Mouse (Mus musculus): ENCODE data around the gene Rnf10. TPM values are rescaled to one million over a fixed set of nuclear protein-coding genes. Genes with fewer than 3 reads are reported as not detected.

Gene Rnf10
- polyA plus RNA-seq, 1 experiment = 127 TPM

DNA sequence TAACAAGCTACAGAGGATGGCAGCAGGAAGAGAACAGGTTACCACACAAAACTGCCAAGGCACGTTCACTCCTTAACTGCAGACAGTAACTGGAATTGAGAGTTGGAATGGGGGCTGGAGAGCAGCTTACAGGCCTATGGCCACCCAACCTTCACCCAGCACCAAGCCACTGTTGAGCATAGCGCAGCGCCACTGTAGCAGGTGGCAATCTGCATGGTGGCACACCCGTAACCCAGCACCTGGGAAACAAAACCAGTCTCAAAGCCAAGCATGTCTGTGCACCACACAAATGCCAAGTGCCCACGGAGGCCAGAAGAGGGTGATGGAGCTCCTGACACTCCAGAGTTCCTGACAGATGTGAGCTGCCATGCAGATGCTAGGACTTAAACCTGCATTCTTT lies 6.4 kb downstream of the Rnf10 start:
- Histone ChIP-seq H3K4me3 (replicated peaks) (peak overlapping the region; percentile 83), H3K36me3 (replicated peaks; ENCODE audit: low read length) (peaks cover 76% of the 10 kb centered on the region), H3K4me1 (peaks cover 88% of the 10 kb centered on the region), H3K27me3 (replicated peaks) (no peaks in the 10 kb centered on the region), H3K9me3 (no peaks in the 10 kb centered on the region)
- TF ChIP-seq FLI1 (IDR thresholded peaks at IDR 0.05; ENCODE audit: low read length) (no peak), GATA1 (IDR thresholded peaks at IDR 0.05; ENCODE audit: borderline replicate concordance, low read length) (no peak)

DNA sequence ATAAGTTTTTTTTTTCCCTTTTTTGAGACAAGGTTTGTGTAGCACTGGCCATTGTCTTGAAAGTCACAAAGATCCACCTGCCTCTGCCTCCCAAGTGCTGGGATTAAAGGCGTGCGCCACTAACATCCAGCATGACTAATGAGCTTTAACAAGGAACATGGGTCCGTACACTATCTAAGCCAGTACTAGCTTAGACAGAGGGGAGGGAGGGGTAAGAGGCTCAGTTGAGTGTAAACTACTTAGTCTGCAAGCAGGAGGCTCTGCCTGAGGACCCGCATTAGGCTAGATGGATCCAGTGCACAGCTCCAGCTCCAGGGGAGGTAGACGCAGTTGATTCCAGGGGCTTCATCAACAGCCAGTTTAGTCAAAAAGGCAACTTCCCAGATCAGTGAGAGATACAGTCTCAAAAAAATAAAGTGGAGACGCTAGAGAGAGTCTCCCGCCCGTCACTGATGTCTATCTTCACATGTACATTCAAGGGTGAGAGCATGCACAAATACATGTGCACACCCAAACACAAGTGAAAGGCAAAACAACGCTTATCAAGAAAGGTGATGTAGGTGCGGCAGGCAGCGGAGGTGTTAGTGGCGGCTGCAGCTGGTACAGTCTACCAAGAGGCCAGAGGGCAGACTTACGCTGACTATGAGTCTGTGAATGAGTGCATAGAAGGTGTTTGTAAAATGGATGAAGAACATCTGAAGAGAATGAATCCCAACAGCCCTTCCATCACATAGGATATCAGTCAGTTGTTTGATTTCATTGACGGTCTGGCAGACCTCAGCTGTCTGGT lies 10.0 kb downstream of the Rnf10 start:
- H3K4me3 ChIP-seq (replicated peaks) = peak overlapping the region; percentile 48
- H3K9me3 ChIP-seq = no peaks in the 10 kb centered on the region
- peaks cover 82% of the 10 kb centered on the region for H3K36me3 ChIP-seq (replicated peaks; ENCODE audit: low read length)
- TF ChIP-seq FLI1 (IDR thresholded peaks at IDR 0.05; ENCODE audit: low read length) (no peak), GATA1 (IDR thresholded peaks at IDR 0.05; ENCODE audit: borderline replicate concordance, low read length) (no peak)
- H3K4me1 ChIP-seq = peaks cover 75% of the 10 kb centered on the region
- no peaks in the 10 kb centered on the region for H3K27me3 ChIP-seq (replicated peaks)

DNA sequence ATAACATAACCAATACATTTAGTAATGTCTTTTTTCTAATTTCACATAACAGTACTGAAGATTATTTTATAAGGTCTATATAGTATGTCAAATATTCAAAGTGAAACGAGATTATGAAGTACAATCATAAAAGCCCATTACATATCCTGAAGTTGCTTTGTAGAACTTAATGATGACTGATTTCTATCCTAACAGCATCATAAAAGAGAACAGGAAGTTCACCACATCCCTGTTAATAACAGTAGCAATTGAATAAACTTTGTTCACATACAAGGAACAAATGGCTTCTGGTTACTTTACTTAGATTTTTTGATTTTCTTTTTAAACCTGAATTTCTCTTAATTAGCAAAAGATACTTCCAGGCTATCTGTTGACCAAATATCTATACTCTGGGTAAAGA lies 10.8 kb downstream of the Rnf10 start:
- Histone ChIP-seq H3K27me3 (replicated peaks) (no peaks in the 10 kb centered on the region), H3K4me1 (peaks cover 71% of the 10 kb centered on the region), H3K4me3 (replicated peaks) (no peak overlapping the region), H3K36me3 (replicated peaks; ENCODE audit: low read length) (peaks cover 90% of the 10 kb centered on the region), H3K9me3 (no peaks in the 10 kb centered on the region)
- no peak for TF ChIP-seq GATA1 (IDR thresholded peaks at IDR 0.05; ENCODE audit: borderline replicate concordance, low read length)
- no peak for TF ChIP-seq FLI1 (IDR thresholded peaks at IDR 0.05; ENCODE audit: low read length)

DNA sequence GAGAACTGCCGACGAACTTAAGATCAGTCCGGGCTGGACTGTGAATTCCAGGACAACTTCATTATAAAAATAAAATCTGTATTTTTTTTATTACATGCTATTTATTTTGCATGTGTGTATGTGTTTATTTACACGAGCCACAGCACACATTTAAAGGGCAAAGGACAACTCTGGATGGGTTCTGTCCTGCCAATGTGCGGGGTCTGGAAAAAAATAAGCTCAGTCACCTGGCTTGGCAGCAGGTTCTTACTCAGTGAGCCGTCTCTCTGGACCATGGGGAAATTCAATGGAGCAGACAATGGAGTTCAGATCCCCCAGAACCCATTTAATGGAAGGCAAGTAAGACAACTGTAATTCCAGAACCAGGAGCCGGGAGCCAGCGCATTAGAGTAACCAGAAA lies 11.6 kb downstream of the Rnf10 start:
- H3K4me3 ChIP-seq (replicated peaks) = no peak overlapping the region
- no peaks in the 10 kb centered on the region for H3K9me3 ChIP-seq
- no peak for TF ChIP-seq FLI1 (IDR thresholded peaks at IDR 0.05; ENCODE audit: low read length)
- TF ChIP-seq GATA1 (IDR thresholded peaks at IDR 0.05; ENCODE audit: borderline replicate concordance, low read length) = no peak
- peaks cover 92% of the 10 kb centered on the region for H3K36me3 ChIP-seq (replicated peaks; ENCODE audit: low read length)
- peaks cover 70% of the 10 kb centered on the region for H3K4me1 ChIP-seq
- no peaks in the 10 kb centered on the region for H3K27me3 ChIP-seq (replicated peaks)

DNA sequence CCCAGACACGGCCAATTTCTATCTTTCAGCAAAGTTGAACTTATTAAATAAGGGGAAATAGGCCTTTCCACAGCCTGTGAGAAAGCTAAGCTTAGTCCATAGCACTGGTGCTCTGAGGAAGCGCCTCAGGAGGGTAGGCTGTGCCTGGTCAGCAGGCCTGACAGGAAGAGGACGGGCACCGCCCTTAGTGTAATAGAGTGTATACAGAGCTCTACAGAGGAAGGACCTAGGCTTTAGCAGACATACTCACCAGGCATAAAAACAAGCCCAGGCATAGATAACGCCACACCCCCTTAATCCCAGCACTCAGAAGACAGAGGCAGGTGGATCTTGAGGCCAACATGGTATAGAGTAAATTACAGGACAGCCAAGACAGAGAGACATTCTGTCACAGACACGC lies 12.3 kb downstream of the Rnf10 start:
- no peak overlapping the region for H3K4me3 ChIP-seq (replicated peaks)
- peaks cover 67% of the 10 kb centered on the region for H3K4me1 ChIP-seq
- TF ChIP-seq GATA1 (IDR thresholded peaks at IDR 0.05; ENCODE audit: borderline replicate concordance, low read length) (no peak), FLI1 (IDR thresholded peaks at IDR 0.05; ENCODE audit: low read length) (no peak)
- H3K27me3 ChIP-seq (replicated peaks) = no peaks in the 10 kb centered on the region
- peaks cover 93% of the 10 kb centered on the region for H3K36me3 ChIP-seq (replicated peaks; ENCODE audit: low read length)
- no peaks in the 10 kb centered on the region for H3K9me3 ChIP-seq

DNA sequence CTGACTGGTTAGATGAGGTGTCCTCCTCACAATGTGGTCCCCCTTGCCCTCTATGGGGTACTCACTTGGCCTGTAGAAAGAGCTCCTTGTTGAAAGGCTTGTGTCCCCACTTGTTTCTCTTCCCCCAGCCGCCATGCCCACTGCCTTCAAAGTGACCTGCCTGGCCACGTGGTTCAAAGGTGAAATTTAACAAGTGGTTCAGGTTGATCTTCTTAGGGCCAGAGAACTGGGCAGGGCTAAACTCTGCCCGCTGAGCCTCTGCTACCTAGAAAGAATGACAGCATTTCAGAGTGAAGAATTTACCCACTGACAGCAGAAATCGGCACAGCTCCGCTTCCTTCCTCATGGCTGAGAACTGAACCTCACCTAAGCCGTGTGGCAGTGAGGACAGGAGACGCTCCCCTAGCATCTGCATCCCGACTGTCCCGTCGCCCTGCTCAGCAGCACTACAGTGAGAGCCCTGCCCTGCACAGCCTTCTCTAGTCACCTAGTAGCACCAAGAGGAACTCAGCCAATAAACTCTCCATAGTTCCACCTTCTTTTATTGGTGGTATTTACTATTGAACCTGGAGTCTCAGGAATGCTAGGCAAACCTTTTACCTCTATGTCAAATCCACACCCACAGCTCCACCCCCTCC lies 15.7 kb downstream of the Rnf10 start:
- no peaks in the 10 kb centered on the region for H3K9me3 ChIP-seq
- peaks cover 40% of the 10 kb centered on the region for H3K4me1 ChIP-seq
- H3K27me3 ChIP-seq (replicated peaks) = no peaks in the 10 kb centered on the region
- H3K36me3 ChIP-seq (replicated peaks; ENCODE audit: low read length) = peaks cover 73% of the 10 kb centered on the region
- no peak for TF ChIP-seq GATA1 (IDR thresholded peaks at IDR 0.05; ENCODE audit: borderline replicate concordance, low read length)
- no peak for TF ChIP-seq FLI1 (IDR thresholded peaks at IDR 0.05; ENCODE audit: low read length)
- no peak overlapping the region for H3K4me3 ChIP-seq (replicated peaks)

DNA sequence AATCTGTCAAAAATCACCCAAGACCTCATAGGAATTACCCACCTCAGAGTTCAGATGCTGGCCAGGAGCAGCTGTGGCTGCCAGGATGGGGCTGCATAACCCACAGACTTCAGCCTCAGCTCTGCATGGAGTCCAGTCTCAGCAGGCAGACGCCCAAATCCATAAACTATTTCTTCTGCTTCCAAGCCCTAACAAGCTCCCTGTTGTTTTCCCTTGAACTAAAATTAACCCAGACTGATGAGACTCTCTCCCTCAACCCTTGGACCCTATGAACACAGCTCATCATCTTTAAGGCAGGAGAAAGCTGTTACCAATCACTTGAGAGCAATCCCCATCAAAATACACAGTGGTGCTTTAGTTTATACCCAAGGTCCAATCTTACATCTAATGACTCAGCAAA lies 17.2 kb downstream of the Rnf10 start:
- H3K36me3 ChIP-seq (replicated peaks; ENCODE audit: low read length) = peaks cover 71% of the 10 kb centered on the region
- no peaks in the 10 kb centered on the region for H3K9me3 ChIP-seq
- no peak for TF ChIP-seq GATA1 (IDR thresholded peaks at IDR 0.05; ENCODE audit: borderline replicate concordance, low read length)
- TF ChIP-seq FLI1 (IDR thresholded peaks at IDR 0.05; ENCODE audit: low read length) = no peak

DNA sequence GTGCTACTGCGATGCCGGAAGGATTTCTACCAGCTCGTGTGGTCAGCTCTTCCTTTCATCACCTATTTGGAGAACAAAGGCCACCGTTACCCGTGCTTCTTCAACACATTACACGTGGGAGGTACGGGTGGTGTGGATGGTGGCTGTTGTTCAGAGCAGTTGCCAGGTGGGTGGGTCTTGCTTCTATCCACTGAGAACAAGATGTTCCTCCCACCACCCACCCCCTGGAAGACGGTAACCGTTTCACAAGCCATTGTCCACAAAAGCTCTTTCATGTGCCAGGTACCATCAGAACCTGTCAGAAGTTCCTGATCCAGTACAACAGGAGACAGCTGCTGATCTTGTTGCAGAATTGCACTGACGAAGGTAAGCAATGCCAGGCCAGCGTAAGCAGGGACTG lies 32.5 kb downstream of the Rnf10 start:
- no peak for TF ChIP-seq FLI1 (IDR thresholded peaks at IDR 0.05; ENCODE audit: low read length)
- no peak for TF ChIP-seq GATA1 (IDR thresholded peaks at IDR 0.05; ENCODE audit: borderline replicate concordance, low read length)
- peak overlapping the region; percentile 15 for H3K4me3 ChIP-seq (replicated peaks)
- peaks cover 31% of the 10 kb centered on the region for H3K4me1 ChIP-seq
- peaks cover 57% of the 10 kb centered on the region for H3K36me3 ChIP-seq (replicated peaks; ENCODE audit: low read length)
- peaks cover 3% of the 10 kb centered on the region for H3K27me3 ChIP-seq (replicated peaks)
- H3K9me3 ChIP-seq = no peaks in the 10 kb centered on the region

More for the DNA sequence above, 17.2 kb downstream of the Rnf10 start:
- H3K4me1 ChIP-seq = peaks cover 28% of the 10 kb centered on the region
- no peaks in the 10 kb centered on the region for H3K27me3 ChIP-seq (replicated peaks)
- no peak overlapping the region for H3K4me3 ChIP-seq (replicated peaks)

DNA sequence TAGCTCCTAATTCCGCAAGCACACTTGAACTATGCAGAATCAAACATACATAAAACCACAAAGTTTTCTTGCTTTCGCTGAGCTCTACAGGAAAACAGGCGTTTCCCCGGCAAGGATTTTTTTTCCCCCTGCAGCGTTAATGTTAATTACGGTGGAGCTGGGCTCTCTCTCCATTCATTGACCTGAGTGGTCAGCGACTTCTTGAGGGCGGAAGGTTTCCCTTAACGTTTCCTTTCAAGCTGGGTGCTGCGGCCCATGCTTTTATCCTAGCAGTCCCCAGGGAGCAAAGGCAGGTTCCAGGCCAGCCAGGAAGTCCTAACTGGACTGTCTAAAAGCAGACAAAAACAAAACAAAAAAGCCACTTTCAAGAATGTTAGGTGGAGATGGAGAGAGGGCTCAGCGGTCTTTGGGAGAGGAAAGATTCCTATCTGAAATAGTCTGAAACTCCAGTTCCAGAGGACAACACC lies 33.9 kb downstream of the Rnf10 start:
- peaks cover 14% of the 10 kb centered on the region for H3K27me3 ChIP-seq (replicated peaks)
- H3K4me3 ChIP-seq (replicated peaks) = peak overlapping the region; percentile 99
- peaks cover 33% of the 10 kb centered on the region for H3K4me1 ChIP-seq
- TF ChIP-seq FLI1 (IDR thresholded peaks at IDR 0.05; ENCODE audit: low read length) (no peak), GATA1 (IDR thresholded peaks at IDR 0.05; ENCODE audit: borderline replicate concordance, low read length) (no peak)
- no peaks in the 10 kb centered on the region for H3K9me3 ChIP-seq
- H3K36me3 ChIP-seq (replicated peaks; ENCODE audit: low read length) = peaks cover 43% of the 10 kb centered on the region
